Mouse (Mus musculus) stomach, postnatal 0 days (tissue): ENCODE results near the gene Ms4a4c. TPM values are rescaled to one million over a fixed set of nuclear protein-coding genes. Genes with fewer than 3 reads are reported as not detected.

Source experiments
- ATAC-seq: fragments of 200-750 bp; cut with Nextera tagmentation; 2 replicates; pipeline ENCODE4 v1.8.0; 2017; ENCODE audit not compliant: low FRiP score, low TSS enrichment
- DNase-seq: peaks from one replicate; pipeline ENCODE4 v3.0.0-alpha.2; 2016; ENCODE audit warnings: low spot score
- H3K27ac ChIP-seq: fragments of 300-500 bp; sonication (generic); replicated peaks from 2 replicates; pipeline ENCODE4 v1.5.1; 2014; ENCODE audit warnings: mild to moderate bottlenecking, control low read depth
- H3K27me3 ChIP-seq: fragments of 300-500 bp; sonication (generic); 2 replicates; pipeline ENCODE4 v1.6.1; 2014; ENCODE audit warnings: low read length; ENCODE audit not compliant: control insufficient read depth, insufficient read depth
- H3K36me3 ChIP-seq: fragments of 300-500 bp; sonication (generic); 2 replicates; pipeline ENCODE4 v1.6.1; 2014; ENCODE audit warnings: low read length, mixed read lengths; ENCODE audit not compliant: control insufficient read depth, insufficient read depth
- H3K4me1 ChIP-seq: fragments of 300-500 bp; sonication (generic); replicated peaks from 2 replicates; pipeline ENCODE4 v1.6.1; 2014; ENCODE audit warnings: antibody characterized with exemption; ENCODE audit not compliant: control insufficient read depth, insufficient read depth
- H3K4me2 ChIP-seq: fragments of 300-500 bp; sonication (generic); replicated peaks from 2 replicates; pipeline ENCODE4 v1.6.1; 2014; ENCODE audit warnings: low read depth, mild to moderate bottlenecking, control low read depth, moderate library complexity
- H3K4me3 ChIP-seq: fragments of 300-500 bp; sonication (generic); 2 replicates; pipeline ENCODE4 v1.5.1; 2014; ENCODE audit warnings: low read depth, low read length, control low read depth
- H3K9ac ChIP-seq: fragments of 300-500 bp; sonication (generic); 2 replicates; pipeline ENCODE4 v1.6.1; 2014; ENCODE audit warnings: mild to moderate bottlenecking, low read length, control low read depth, mixed read lengths
- H3K9me3 ChIP-seq: fragments of 300-500 bp; sonication (generic); 2 replicates; pipeline ENCODE4 v1.6.1; 2016; ENCODE audit warnings: low read length; ENCODE audit not compliant: control insufficient read depth
- CTCF ChIP-seq: IDR thresholded peaks from 2 replicates; pipeline ENCODE4 v1.5.1; 2016; ENCODE audit warnings: antibody characterized with exemption, low read depth, mild to moderate bottlenecking, moderate library complexity
- EP300 ChIP-seq: optimal IDR thresholded peaks from 2 replicates; pipeline ENCODE3; 2016; ENCODE audit warnings: antibody characterized with exemption
- WGBS: fragments of 180-500 bp; shearing (Covaris S2); extraction: QIAGEN DNeasy Blood & Tissue Kit; methylation state at CpG from one replicate; pipeline ENCODE4 v1.1.7; 2014; 5-methylcytosine and 5-hydroxymethylcytosine counted together
- polyA plus RNA-seq: library from polyadenylated mRNA; unstranded; fragments of >200 nt; fragmentation: Nextera tagmentation; extraction: Ambion mirVana; gene quantifications from 2 replicates; pipeline ENCODE4 v1.2.1, GENCODE M21; 2015

Gene Ms4a4c
- polyA plus RNA-seq, 1 experiment from 2014 or later = 1.1 TPM

DNA sequence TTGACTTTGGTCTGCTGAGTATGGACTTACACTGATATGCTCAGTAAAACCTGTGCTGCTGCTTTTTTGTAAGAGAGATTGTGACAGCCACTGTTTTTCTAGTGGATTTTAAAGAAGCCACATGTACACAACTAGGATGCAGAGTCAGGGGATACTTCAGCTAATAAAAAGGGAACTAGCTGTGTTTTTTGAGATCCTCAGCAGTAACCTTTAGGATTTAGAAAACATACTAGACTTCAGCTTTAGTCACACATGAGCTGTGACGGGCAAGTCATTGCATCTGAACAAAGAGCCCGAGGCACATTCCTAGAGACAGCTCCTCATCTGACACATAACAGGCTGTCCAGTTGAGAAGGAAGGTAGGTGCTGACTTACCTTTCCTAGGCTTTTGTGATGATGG is 29.3 kb upstream of the Ms4a4c start, which contains the start of gene Ms4a4a:
Ms4a4a (plus strand) TSS at position 251 of the 400 bp plus-strand sequence.
- TF ChIP-seq CTCF (no peak), EP300 (no peak)
- ATAC-seq = no peak
- WGBS = 71% methylated on average over 2 of the region's 2 CpGs
- no peak within 1 kb of the TSS for H3K4me2 ChIP-seq
- H3K9ac ChIP-seq = no peak within 1 kb of the TSS
- no peaks in the 10 kb centered on the region for H3K4me1 ChIP-seq
- H3K4me3 ChIP-seq = no peak within 1 kb of the TSS
- no peaks in the 10 kb centered on the region for H3K36me3 ChIP-seq
- H3K27me3 ChIP-seq = no peaks in the 10 kb centered on the region
- no peak for DNase-seq
- no peaks in the 10 kb centered on the region for H3K9me3 ChIP-seq
- no peak within 1 kb of the TSS for H3K27ac ChIP-seq

DNA sequence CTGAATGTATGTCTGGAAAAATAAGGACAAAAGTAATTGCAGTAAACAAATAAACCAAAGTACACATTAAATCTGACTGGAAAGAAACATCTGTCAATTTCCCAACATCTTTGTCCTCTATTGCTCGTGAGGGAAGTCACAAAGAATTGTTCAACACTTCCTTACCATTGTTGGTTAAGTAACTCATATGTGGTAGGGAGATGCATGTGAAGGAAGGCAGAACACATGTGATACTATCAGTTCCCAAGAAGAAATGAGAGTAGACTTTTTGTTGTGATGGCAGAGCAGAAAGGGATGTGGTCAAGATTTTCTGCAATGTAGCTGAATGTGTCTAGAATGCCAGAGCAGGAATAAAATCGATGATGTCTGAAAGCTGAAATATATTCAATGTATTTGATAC is 28.2 kb upstream of the Ms4a4c start:
- H3K4me3 ChIP-seq = no peak overlapping the region
- WGBS = 79% methylated on average over 2 of the region's 2 CpGs
- DNase-seq = no peak
- no peaks in the 10 kb centered on the region for H3K9me3 ChIP-seq
- TF ChIP-seq CTCF (no peak), EP300 (no peak)
- H3K36me3 ChIP-seq = no peaks in the 10 kb centered on the region
- no peak overlapping the region for H3K9ac ChIP-seq
- no peaks in the 10 kb centered on the region for H3K4me1 ChIP-seq
- H3K27me3 ChIP-seq = no peaks in the 10 kb centered on the region
- no peak overlapping the region for H3K4me2 ChIP-seq
- ATAC-seq = no peak
- H3K27ac ChIP-seq = no peak overlapping the region

DNA sequence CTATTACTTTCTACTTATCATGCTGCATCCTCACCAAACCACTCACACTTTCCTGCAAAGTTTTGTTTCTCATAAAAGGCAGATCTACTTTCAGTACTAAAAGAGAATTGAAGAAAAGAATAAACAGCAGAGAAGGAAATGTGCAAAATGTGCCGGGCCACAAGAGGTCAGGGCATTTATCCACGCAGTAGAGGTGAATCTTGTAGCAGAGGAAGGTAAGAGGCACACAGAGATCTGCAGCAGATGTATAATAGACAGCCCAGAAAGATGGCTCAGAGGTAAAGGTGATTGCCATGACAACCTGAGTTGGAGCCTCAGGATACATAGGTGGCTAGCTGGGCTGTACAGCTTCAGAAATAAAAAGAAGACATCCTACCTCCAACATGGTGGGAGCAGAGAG is 17.5 kb upstream of the Ms4a4c start:
- no peaks in the 10 kb centered on the region for H3K4me1 ChIP-seq
- H3K27me3 ChIP-seq = no peaks in the 10 kb centered on the region
- H3K4me2 ChIP-seq = no peak overlapping the region
- ATAC-seq (no peak), DNase-seq (no peak)
- 45% methylated on average over 2 of the region's 2 CpGs for WGBS
- H3K27ac ChIP-seq = no peak overlapping the region
- no peaks in the 10 kb centered on the region for H3K9me3 ChIP-seq
- TF ChIP-seq EP300 (no peak), CTCF (no peak)
- H3K4me3 ChIP-seq = no peak overlapping the region
- no peak overlapping the region for H3K9ac ChIP-seq
- H3K36me3 ChIP-seq = no peaks in the 10 kb centered on the region

DNA sequence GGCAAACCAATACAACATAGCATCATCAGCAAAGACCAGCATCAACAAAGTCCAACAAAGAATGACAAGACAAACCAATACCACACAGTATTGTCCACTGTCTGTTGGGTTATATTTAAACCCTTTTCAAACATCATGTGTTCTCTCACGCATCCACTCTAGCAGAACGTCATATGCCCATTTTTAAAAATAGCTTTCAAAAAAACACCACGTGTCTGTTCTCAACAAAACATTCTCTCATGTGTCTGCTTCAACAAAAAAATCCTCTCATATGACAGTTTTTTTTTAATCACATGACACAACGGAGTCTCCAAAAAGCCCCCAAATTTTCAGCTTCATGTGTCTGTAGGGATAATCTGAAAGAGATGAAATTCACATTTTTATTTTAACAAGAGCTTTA is 16.9 kb upstream of the Ms4a4c start:
- Histone ChIP-seq H3K9ac (no peak overlapping the region), H3K9me3 (no peaks in the 10 kb centered on the region), H3K27me3 (no peaks in the 10 kb centered on the region), H3K27ac (no peak overlapping the region), H3K4me3 (no peak overlapping the region), H3K4me1 (no peaks in the 10 kb centered on the region), H3K4me2 (no peak overlapping the region), H3K36me3 (no peaks in the 10 kb centered on the region)
- no peak for ATAC-seq
- WGBS = 74% methylated on average over 4 of the region's 4 CpGs
- DNase-seq = no peak
- TF ChIP-seq EP300 (no peak), CTCF (no peak)

DNA sequence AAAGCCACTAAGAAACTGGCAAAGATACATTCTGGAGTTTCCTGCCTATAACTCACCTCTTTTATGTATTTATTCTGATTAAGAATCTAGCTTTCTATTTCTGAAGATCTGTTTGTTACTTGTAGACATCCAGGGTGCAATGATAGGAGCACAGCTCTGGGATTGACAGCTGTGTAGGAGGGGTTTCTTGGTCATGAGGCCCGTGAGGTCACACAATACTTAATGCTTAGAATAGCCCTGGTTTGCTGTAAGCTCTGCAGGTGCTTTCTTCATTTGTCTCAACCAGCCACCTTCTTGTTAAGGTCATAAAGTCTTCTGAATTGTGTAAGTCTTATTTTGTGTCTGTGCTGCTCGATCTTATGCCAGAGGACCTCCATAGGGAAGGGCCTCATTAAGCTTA is 15.6 kb upstream of the Ms4a4c start:
- Histone ChIP-seq H3K4me2 (no peak overlapping the region), H3K4me3 (no peak overlapping the region), H3K27ac (no peak overlapping the region), H3K4me1 (no peaks in the 10 kb centered on the region), H3K27me3 (no peaks in the 10 kb centered on the region), H3K36me3 (no peaks in the 10 kb centered on the region), H3K9ac (no peak overlapping the region), H3K9me3 (no peaks in the 10 kb centered on the region)
- no peak for ATAC-seq
- TF ChIP-seq CTCF (no peak), EP300 (no peak)
- 84% methylated on average over 2 of the region's 2 CpGs for WGBS
- no peak for DNase-seq

DNA sequence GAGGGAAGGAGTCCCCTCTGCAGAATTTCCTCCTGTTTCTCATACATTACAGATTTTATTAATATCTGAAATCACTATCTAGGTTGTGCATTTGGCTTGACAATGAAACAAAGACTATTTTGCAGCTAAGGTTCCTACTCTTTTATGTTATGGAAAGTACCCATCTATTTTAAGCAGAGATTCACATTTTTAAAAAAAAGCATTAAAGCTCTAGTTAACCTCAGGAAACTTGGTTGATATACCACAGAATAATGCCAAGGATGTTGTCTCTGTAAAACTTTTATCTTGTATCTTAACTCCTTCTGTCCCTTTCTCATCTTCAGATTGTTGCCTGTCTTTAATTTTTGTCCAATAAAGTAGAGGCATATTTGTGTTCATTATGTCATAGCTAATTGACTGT is 8.8 kb upstream of the Ms4a4c start:
- Histone ChIP-seq H3K4me1 (no peaks in the 10 kb centered on the region), H3K9ac (no peak overlapping the region), H3K4me3 (no peak overlapping the region), H3K4me2 (no peak overlapping the region), H3K36me3 (no peaks in the 10 kb centered on the region), H3K27me3 (no peaks in the 10 kb centered on the region), H3K27ac (no peak overlapping the region), H3K9me3 (no peaks in the 10 kb centered on the region)
- TF ChIP-seq CTCF (no peak), EP300 (no peak)
- ATAC-seq = no peak
- no peak for DNase-seq
